Mouse (Mus musculus) mesoderm, embryonic 11.5 days (tissue): Measurements from ENCODE around the gene Vpreb1.

Source experiments
- DNase-seq: peaks from one replicate; pipeline ENCODE4 v3.0.0-alpha.2; 2012; ENCODE audit warnings: low read depth, low spot score

Vpreb1 gene

GRCm38 (mm10) chr16:16870617-16871331, at the start of gene Vpreb1, which contains the start of gene Top3b:
Gene Vpreb1, minus strand, starts transcription at chr16:16870843.
Gene Top3b, plus strand, starts transcription at chr16:16870736.
- DNase-seq: peak; percentile 97

GRCm38 (mm10) chr16:16918441-16919117, 47.9 kb upstream of the Vpreb1 start:
- no peak for DNase-seq

DNA sequence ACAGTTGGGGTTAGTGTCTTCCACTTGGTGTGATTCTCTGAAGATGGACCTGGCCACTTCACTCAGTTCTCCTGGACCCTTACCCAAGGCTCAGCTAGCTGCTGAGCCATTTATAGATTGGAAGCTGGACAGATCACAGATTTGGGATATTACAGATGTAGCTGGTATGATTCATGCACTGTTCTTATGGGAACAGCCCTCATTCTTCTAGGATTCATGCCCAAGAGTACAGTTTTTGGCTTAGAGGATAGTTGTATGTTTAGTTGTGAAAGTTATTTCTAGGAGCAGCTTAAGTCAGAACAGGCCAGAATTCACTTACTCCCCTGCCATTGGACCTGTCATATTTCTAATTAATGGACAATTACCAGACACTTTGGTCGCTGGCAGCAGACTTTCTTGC, 42.8 kb upstream of the Vpreb1 start:
- no peak for DNase-seq

DNA sequence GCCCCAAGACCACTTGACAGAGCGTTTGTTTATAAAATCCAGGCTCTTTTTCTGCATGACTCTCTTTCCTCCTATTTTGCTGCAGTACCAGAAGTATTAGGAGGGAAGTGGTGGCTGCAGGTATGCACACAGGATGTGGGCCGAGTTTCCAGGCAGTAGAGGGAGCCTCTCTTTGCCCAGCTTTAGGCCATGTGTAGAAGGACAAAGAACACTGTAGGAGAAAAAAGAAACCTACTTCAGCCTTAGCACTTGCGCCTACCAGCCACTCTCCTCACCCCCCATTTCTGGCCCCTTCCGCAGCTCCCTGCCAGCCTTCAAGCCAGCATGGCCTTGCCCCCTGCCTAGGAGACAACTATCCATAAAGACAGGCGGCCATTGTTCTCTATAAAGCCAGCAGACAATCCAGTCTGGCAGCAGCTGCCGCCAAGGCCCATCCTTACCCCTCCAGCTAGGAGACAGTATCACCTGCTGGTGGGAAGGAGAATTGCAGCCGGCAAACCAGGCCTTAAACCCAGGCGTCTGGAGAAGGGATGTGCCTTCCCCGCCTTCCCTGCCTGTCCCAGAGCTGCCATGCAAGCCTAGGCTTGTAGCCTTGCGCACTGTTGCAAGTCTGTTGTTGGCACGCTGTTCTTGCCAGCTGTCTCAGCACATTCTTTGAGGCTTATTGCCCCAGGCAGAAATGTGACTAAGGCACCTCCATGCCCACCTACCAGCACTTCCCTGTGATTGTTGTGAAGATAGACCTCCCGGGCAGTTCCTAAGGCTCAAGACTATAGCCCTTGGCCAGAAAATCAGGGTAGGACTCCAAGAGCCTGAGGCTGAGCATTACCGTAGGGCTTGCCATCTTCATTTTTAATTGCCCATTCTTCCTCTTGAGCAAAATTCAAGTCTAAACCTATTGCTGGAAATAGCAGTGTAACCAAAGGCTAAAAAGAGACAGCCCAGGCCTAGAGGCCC, 41.3 kb upstream of the Vpreb1 start:
- DNase-seq: peak; percentile 88

- peak; percentile 12 for DNase-seq
These were observed 37.2 kb upstream of the Vpreb1 start for GRCm38 (mm10) chr16:16907799-16908198.

DNA sequence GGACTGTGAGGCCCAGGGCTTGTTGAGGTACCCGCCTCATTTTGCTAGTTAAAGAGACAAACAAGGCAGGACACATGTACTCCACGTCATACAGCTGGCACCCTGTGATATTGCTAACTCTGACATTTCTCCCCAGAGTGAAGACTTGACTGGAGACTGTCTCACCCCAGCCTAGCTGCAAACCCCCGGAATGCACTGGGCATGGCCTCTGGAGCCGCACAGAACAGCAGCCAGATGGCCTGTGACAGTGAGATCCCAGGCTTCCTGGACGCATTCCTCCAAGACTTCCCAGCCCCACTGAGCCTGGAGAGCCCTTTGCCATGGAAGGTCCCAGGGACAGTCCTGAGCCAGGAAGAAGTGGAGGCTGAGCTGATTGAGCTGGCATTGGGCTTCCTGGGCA, 32.5 kb upstream of the Vpreb1 start:
- no peak for DNase-seq

DNA sequence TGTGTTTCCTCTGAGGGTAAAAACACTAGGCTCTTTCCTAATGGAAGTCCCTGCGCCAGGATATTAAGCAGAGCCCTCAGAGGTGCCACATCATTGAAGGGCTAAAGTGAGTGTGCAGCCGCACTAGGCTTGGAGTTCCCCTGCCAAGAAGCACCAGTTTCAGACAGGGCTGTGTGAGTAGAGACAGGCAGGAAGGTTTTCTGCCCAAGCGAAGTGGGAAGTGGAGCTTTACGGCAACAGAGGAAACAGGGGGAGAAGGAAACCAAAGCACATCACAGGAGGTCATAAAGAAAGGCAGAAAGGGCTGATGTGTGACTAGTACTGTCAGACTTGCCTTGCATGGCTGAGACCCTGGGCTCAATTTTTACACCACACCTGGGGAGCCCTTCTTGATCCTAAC, 31.7 kb upstream of the Vpreb1 start:
- no peak for DNase-seq

DNA sequence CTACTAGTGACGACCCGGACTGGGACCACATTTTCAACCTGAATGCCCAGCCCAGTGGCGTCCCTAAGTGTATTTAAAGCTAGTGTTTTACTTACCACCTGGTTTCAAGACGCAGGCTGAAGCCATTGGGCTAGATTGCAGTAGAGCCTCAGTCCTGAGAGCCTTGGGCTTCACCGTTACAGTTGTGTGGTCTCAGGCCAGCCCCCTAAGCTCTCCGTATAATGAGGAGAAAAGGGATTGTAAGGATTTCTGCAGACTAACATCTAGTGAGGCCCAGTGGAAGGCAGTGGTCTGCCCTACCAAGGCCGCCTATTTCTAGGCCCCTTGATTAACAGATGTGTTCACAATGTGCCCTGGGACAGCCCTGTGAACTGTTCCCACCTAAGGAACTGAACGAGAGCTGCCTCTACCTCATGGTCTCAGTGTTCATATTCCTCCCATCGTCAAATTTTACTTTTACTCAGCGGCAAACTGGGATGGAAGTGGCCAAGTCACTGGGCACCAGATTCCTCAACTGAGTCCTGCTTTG, 26.5 kb upstream of the Vpreb1 start:
- DNase-seq: peak; percentile 6

DNA sequence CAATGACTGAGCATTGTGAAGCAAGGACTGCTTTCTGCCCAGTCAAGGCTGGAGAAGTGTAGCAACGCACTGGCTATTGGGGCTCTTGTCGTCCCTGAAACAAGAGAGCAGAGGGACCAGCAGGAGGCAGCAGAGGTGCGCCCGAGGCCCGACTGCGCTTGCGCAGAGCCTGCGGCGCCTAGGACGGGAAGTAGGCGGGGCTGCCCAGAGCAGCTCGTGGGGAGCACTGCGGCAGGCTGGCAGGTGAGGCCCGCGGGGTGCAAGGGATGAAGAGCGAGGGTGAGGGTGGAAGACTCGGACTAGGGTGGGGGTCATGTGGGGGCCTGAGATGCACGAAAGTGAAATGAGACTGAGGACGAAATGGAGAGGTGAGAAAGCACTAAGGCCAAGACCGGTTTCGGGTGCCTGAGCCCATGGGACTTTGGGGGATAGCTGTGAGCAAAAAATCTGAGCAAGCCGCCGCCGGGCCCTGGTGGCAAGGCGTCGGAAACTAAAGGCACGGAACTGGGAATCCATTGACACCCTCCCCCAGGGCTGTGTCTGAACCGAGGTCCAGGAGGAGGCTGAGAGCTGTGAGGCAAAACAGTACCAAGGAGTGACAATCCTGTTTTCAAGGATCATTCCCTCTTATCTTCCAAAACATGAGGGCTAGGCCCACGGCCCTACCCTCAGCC, 25.9 kb upstream of the Vpreb1 start, which contains the start of gene Ppm1f:
Gene Ppm1f (plus strand): TSS at position 88 of the 674 bp plus-strand sequence.
- DNase-seq: peak; percentile 96

DNA sequence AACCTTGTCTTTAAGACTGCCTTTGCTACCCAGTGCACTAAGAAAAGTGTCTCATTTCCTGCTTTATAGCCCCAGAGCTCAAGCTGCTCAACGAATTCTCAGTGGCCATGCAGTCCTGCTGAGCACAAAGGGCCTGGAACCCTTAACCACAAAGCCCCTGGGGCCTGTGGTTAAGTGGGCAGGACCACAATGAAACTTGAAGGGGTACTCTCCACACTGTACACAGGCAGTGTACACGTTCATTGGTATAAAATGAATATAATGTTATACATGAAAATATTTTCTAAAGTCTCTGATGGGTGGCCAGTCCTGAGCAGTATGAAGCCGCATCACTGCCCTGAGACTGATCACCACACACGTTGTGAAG, 25.4 kb upstream of the Vpreb1 start:
- peak; percentile 3 for DNase-seq

DNA sequence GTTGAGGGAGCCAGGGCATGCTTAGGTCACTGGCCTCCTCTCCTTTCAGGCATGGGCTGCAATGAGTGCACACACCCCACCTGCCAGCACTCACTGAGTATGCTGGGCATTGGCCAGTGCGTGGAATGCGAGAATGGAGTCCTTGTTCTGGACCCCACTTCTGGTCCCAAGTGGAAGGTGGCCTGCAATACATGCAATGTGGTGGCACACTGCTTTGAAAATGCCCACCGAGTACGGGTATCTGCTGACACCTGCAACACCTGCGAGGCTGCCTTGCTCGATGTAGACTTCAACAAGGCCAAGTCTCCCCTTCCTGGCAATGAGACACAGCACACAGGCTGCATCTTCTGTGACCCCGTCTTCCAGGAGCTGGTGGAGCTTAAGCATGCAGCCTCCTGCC, 21.7 kb upstream of the Vpreb1 start:
- DNase-seq: no peak

- DNase-seq: no peak
These were observed 17.7 kb upstream of the Vpreb1 start for GRCm38 (mm10) chr16:16888341-16888740.

GRCm38 (mm10) chr16:16879025-16879424, 8.4 kb upstream of the Vpreb1 start:
- DNase-seq: no peak

DNA sequence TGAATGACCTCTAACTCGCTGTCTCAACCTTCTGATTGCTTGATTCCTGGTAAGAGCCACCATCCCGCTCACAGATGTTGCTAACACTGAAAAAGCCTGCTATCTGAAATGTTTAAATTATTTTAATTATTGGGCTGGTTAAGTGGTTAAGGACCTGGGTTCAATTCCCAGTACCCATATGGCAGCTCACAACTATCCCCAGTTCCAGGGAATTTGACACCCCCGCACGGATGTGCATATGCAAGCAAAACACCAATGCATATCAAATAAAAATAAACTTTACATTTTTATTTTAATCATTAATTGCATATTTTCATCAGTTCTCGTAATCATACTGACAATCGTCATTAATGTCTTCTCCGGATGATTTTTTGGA, 414 bp downstream of the Vpreb1 start:
- no peak for DNase-seq

GRCm38 (mm10) chr16:16865696-16866561, 4.7 kb downstream of the Vpreb1 start:
- peak; percentile 2 for DNase-seq

DNA sequence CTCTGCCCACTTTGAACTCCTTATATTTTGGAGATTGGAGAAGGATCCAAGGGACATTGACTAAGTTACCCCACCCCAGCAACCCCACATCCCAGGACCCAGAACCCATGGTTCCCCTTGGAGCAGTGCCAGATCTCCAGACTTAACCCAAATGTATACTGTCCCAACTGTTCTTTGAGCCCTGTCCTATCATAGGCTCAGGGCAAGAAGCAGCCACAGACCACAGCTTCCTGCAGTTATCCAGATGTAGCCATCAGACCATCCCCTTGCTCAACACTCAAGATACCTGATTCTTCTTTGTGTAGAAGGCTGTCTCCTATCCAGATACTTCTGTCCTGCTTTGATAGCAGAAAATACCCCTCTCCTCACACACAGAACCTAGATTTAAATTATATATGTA, 5.4 kb downstream of the Vpreb1 start:
- DNase-seq: no peak

- no peak for DNase-seq
These were observed 6.7 kb downstream of the Vpreb1 start, which contains the start of gene Igll1 for GRCm38 (mm10) chr16:16863978-16864377. Gene Igll1, minus strand, starts transcription at chr16:16863985.

GRCm38 (mm10) chr16:16862288-16862687, 8.4 kb downstream of the Vpreb1 start:
- DNase-seq: no peak

GRCm38 (mm10) chr16:16856731-16857476, 13.7 kb downstream of the Vpreb1 start:
- DNase-seq: no peak
